In the genomic region with DNA sequence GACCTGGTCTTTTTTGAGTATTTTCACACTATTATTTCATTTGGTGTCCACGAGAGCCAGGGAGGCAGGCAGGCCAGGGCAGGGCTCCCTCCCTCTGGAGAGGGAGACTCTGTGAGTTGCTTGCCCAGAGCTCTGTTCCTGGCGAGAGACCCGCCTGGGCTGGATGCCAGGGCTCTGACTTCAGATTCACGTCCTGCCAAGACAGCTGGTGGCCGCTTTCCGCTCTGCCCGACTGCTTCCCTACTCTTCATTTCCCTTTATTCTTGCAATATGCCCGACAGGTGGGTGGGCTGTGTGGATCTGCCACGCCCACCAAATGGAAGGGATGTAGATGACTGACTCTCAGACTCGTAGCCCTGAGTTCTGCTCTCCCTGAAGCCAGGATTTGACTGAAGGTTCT, we compare ENCODE assay signal across 8 mouse cellular contexts.
DNase-seq lines count a peak whose midpoint lies in the region; ATAC-seq lines count a peak whose summit lies in the region.

No protein-coding gene starts in this region.

- H3K27ac ChIP-seq in neural tube, embryonic 12.5 days, result no peak overlapping the region
- H3K27ac ChIP-seq in neural tube, embryonic 13.5 days (replicated peaks), result peak overlapping the region; percentile 59

- no peaks in the 10 kb centered on the region for H3K9me3 ChIP-seq in neural tube, embryonic 12.5 days
- H3K9me3 ChIP-seq in neural tube, embryonic 13.5 days, result no peaks in the 10 kb centered on the region

- H3K4me2 ChIP-seq in neural tube, embryonic 12.5 days (replicated peaks), result no peak overlapping the region
- H3K4me2 ChIP-seq in neural tube, embryonic 13.5 days, result no peak overlapping the region

- no peak for DNase-seq in neural tube, embryonic 10.5 days (ENCODE audit: extremely low spot score, low spot score)
- DNase-seq in fibroblast of lung, adult 2 months (ENCODE audit: low read depth), result peak; percentile 40
- DNase-seq in heart, postnatal 36 days, result peak; percentile 89 to 92
- DNase-seq in left cerebral cortex, adult 18-20 months (ENCODE audit: low spot score in 2 of 2), result peak; percentile 75 to 86
- DNase-seq in urinary bladder, postnatal 36 days (ENCODE audit: low spot score in 2 of 2), result peak; percentile 14 to 84
- DNase-seq in c-Kit-positive CD71-positive TER-119-positive erythroid progenitor cells, embryonic 14.5 days (ENCODE audit: low spot score), result no peak

- intact Hi-C loops in heart, postnatal 36 days (cut with DNase I), result no loop called here

- H3K4me1 ChIP-seq in neural tube, embryonic 12.5 days, result peaks cover 21% of the 10 kb centered on the region
- peaks cover 39% of the 10 kb centered on the region for H3K4me1 ChIP-seq in neural tube, embryonic 13.5 days (replicated peaks)

- H3K27me3 ChIP-seq in neural tube, embryonic 12.5 days (replicated peaks), result peaks cover 26% of the 10 kb centered on the region
- peaks cover 83% of the 10 kb centered on the region for H3K27me3 ChIP-seq in neural tube, embryonic 13.5 days

- WGBS in neural tube, embryonic 12.5 days, result 15% methylated on average over 10 of the region's 10 CpGs
- 13% methylated on average over 10 of the region's 10 CpGs for WGBS in neural tube, embryonic 13.5 days

- H3K4me3 ChIP-seq in neural tube, embryonic 12.5 days, result no peak overlapping the region
- H3K4me3 ChIP-seq in neural tube, embryonic 13.5 days, result no peak overlapping the region

- no peak overlapping the region for H3K9ac ChIP-seq in neural tube, embryonic 12.5 days
- 0 out of 2 replicates have a peak overlapping the region, but pooled peaks have one; percentile 13 for H3K9ac ChIP-seq in neural tube, embryonic 13.5 days

- no peaks in the 10 kb centered on the region for H3K36me3 ChIP-seq in neural tube, embryonic 12.5 days
- H3K36me3 ChIP-seq in neural tube, embryonic 13.5 days, result no peaks in the 10 kb centered on the region

- peak; percentile 42; the same call in 1 of the 2 replicates for ATAC-seq in neural tube, embryonic 12.5 days (ENCODE audit: low FRiP score, low read depth)
- no peak for ATAC-seq in neural tube, embryonic 13.5 days (ENCODE audit: low read depth)

Comparison
In these comparisons a context has a peak if more than half of its experiments do, and no peak if none do; other contexts are left out.
1. DNase-seq: peak in fibroblast of lung, adult 2 months (single experiment), heart, postnatal 36 days (2 of 2), left cerebral cortex, adult 18-20 months (2 of 2) and urinary bladder, postnatal 36 days (2 of 2); none in neural tube, embryonic 10.5 days (single experiment) and c-Kit-positive CD71-positive TER-119-positive erythroid progenitor cells, embryonic 14.5 days (single experiment).